Mouse (Mus musculus): ENCODE measurements around the gene Arhgap24. TPM values are rescaled to one million over a fixed set of nuclear protein-coding genes. Genes with fewer than 3 reads are reported as not detected.

Gene Arhgap24
- polyA plus RNA-seq, 1 experiment from 2014 or later: 14.8 TPM

- H3K27ac ChIP-seq (ENCODE audit: low read depth): no peak overlapping the region
- DNase-seq (ENCODE audit: low spot score): no peak
Measured at GRCm38 (mm10) chr5:102899680-102900215, 418.6 kb downstream of the Arhgap24 start.

GRCm38 (mm10) chr5:102901176-102901575 is 420.0 kb downstream of the Arhgap24 start:
- ATAC-seq (replicated peaks; ENCODE audit: low FRiP score, low TSS enrichment, low read depth) (no peak), DNase-seq (ENCODE audit: low spot score) (no peak)
- Histone ChIP-seq H3K36me3 (ENCODE audit: control insufficient read depth, insufficient read depth, low read length) (no peaks in the 10 kb centered on the region), H3K4me1 (replicated peaks; ENCODE audit: control insufficient read depth, insufficient read depth, low read length) (no peaks in the 10 kb centered on the region), H3K9ac (ENCODE audit: low read length) (no peak overlapping the region), H3K9me3 (ENCODE audit: control insufficient read depth, low read length) (no peaks in the 10 kb centered on the region), H3K27me3 (replicated peaks; ENCODE audit: control insufficient read depth, insufficient read depth, low read length) (no peaks in the 10 kb centered on the region), H3K27ac (ENCODE audit: low read depth) (no peak overlapping the region), H3K4me2 (ENCODE audit: low read length) (no peak overlapping the region), H3K4me3 (ENCODE audit: low read depth, low read length) (no peak overlapping the region)
- 81% methylated on average over 5 of the region's 5 CpGs for whole genome bisulfite sequencing

More at GRCm38 (mm10) chr5:102899680-102900215, 418.6 kb downstream of the Arhgap24 start:
- no peaks in the 10 kb centered on the region for H3K4me1 ChIP-seq (replicated peaks; ENCODE audit: control insufficient read depth, insufficient read depth, low read length)
- no peak overlapping the region for H3K4me2 ChIP-seq (ENCODE audit: low read length)
- ATAC-seq (replicated peaks; ENCODE audit: low FRiP score, low TSS enrichment, low read depth): no peak
- H3K27me3 ChIP-seq (replicated peaks; ENCODE audit: control insufficient read depth, insufficient read depth, low read length): no peaks in the 10 kb centered on the region
- no peaks in the 10 kb centered on the region for H3K36me3 ChIP-seq (ENCODE audit: control insufficient read depth, insufficient read depth, low read length)
- 77% methylated on average over 6 of the region's 6 CpGs for WGBS
- H3K9ac ChIP-seq (ENCODE audit: low read length): no peak overlapping the region
- no peak overlapping the region for H3K4me3 ChIP-seq (ENCODE audit: low read depth, low read length)
- H3K9me3 ChIP-seq (ENCODE audit: control insufficient read depth, low read length): no peaks in the 10 kb centered on the region

GRCm38 (mm10) chr5:102903487-102903886 is 422.3 kb downstream of the Arhgap24 start:
- H3K4me1 ChIP-seq (replicated peaks; ENCODE audit: control insufficient read depth, insufficient read depth, low read length): no peaks in the 10 kb centered on the region
- H3K4me3 ChIP-seq (ENCODE audit: low read depth, low read length): no peak overlapping the region
- H3K4me2 ChIP-seq (ENCODE audit: low read length): no peak overlapping the region
- no peaks in the 10 kb centered on the region for H3K27me3 ChIP-seq (replicated peaks; ENCODE audit: control insufficient read depth, insufficient read depth, low read length)
- H3K9ac ChIP-seq (ENCODE audit: low read length): no peak overlapping the region
- DNase-seq (ENCODE audit: low spot score) (no peak), ATAC-seq (replicated peaks; ENCODE audit: low FRiP score, low TSS enrichment, low read depth) (no peak)
- no peaks in the 10 kb centered on the region for H3K36me3 ChIP-seq (ENCODE audit: control insufficient read depth, insufficient read depth, low read length)
- H3K9me3 ChIP-seq (ENCODE audit: control insufficient read depth, low read length): no peaks in the 10 kb centered on the region
- WGBS: 93% methylated on average over 9 of the region's 9 CpGs
- no peak overlapping the region for H3K27ac ChIP-seq (ENCODE audit: low read depth)

GRCm38 (mm10) chr5:102904066-102904465 is 422.9 kb downstream of the Arhgap24 start:
- no peak overlapping the region for H3K4me3 ChIP-seq (ENCODE audit: low read depth, low read length)
- H3K27ac ChIP-seq (ENCODE audit: low read depth): no peak overlapping the region
- no peaks in the 10 kb centered on the region for H3K9me3 ChIP-seq (ENCODE audit: control insufficient read depth, low read length)
- no peaks in the 10 kb centered on the region for H3K27me3 ChIP-seq (replicated peaks; ENCODE audit: control insufficient read depth, insufficient read depth, low read length)
- H3K4me2 ChIP-seq (ENCODE audit: low read length): no peak overlapping the region
- H3K4me1 ChIP-seq (replicated peaks; ENCODE audit: control insufficient read depth, insufficient read depth, low read length): no peaks in the 10 kb centered on the region
- ATAC-seq (replicated peaks; ENCODE audit: low FRiP score, low TSS enrichment, low read depth) (no peak), DNase-seq (ENCODE audit: low spot score) (no peak)
- H3K36me3 ChIP-seq (ENCODE audit: control insufficient read depth, insufficient read depth, low read length): no peaks in the 10 kb centered on the region
- no peak overlapping the region for H3K9ac ChIP-seq (ENCODE audit: low read length)
- WGBS: 78% methylated on average over 12 of the region's 12 CpGs

GRCm38 (mm10) chr5:102905441-102906211 is 424.4 kb downstream of the Arhgap24 start:
- no peak for ATAC-seq (replicated peaks; ENCODE audit: low FRiP score, low TSS enrichment, low read depth)
- 49% methylated on average over 13 of the region's 13 CpGs for WGBS
- H3K9me3 ChIP-seq (ENCODE audit: control insufficient read depth, low read length): no peaks in the 10 kb centered on the region

GRCm38 (mm10) chr5:102920199-102920598 is 439.0 kb downstream of the Arhgap24 start:
- Histone ChIP-seq H3K4me1 (replicated peaks; ENCODE audit: control insufficient read depth, insufficient read depth, low read length) (no peaks in the 10 kb centered on the region), H3K36me3 (ENCODE audit: control insufficient read depth, insufficient read depth, low read length) (no peaks in the 10 kb centered on the region), H3K4me3 (ENCODE audit: low read depth, low read length) (no peak overlapping the region), H3K4me2 (ENCODE audit: low read length) (no peak overlapping the region), H3K9me3 (ENCODE audit: control insufficient read depth, low read length) (no peaks in the 10 kb centered on the region), H3K27me3 (replicated peaks; ENCODE audit: control insufficient read depth, insufficient read depth, low read length) (no peaks in the 10 kb centered on the region), H3K9ac (ENCODE audit: low read length) (no peak overlapping the region), H3K27ac (ENCODE audit: low read depth) (no peak overlapping the region)
- DNase-seq (ENCODE audit: low spot score) (no peak), ATAC-seq (replicated peaks; ENCODE audit: low FRiP score, low TSS enrichment, low read depth) (no peak)
- 71% methylated on average over 2 of the region's 2 CpGs for WGBS

More at GRCm38 (mm10) chr5:102905441-102906211, 424.4 kb downstream of the Arhgap24 start:
- H3K4me1 ChIP-seq (replicated peaks; ENCODE audit: control insufficient read depth, insufficient read depth, low read length): no peaks in the 10 kb centered on the region
- H3K36me3 ChIP-seq (ENCODE audit: control insufficient read depth, insufficient read depth, low read length): no peaks in the 10 kb centered on the region
- H3K9ac ChIP-seq (ENCODE audit: low read length): no peak overlapping the region
- H3K4me3 ChIP-seq (ENCODE audit: low read depth, low read length): no peak overlapping the region
- DNase-seq (ENCODE audit: low spot score): no peak
- H3K4me2 ChIP-seq (ENCODE audit: low read length): no peak overlapping the region
- H3K27me3 ChIP-seq (replicated peaks; ENCODE audit: control insufficient read depth, insufficient read depth, low read length): no peaks in the 10 kb centered on the region
- H3K27ac ChIP-seq (ENCODE audit: low read depth): no peak overlapping the region

GRCm38 (mm10) chr5:102926786-102927185 is 445.6 kb downstream of the Arhgap24 start:
- Histone ChIP-seq H3K4me1 (replicated peaks; ENCODE audit: control insufficient read depth, insufficient read depth, low read length) (no peaks in the 10 kb centered on the region), H3K27me3 (replicated peaks; ENCODE audit: control insufficient read depth, insufficient read depth, low read length) (no peaks in the 10 kb centered on the region), H3K9me3 (ENCODE audit: control insufficient read depth, low read length) (no peaks in the 10 kb centered on the region), H3K27ac (ENCODE audit: low read depth) (no peak overlapping the region), H3K4me3 (ENCODE audit: low read depth, low read length) (no peak overlapping the region), H3K36me3 (ENCODE audit: control insufficient read depth, insufficient read depth, low read length) (no peaks in the 10 kb centered on the region), H3K4me2 (ENCODE audit: low read length) (no peak overlapping the region), H3K9ac (ENCODE audit: low read length) (no peak overlapping the region)
- ATAC-seq (replicated peaks; ENCODE audit: low FRiP score, low TSS enrichment, low read depth) (no peak), DNase-seq (ENCODE audit: low spot score) (no peak)
- 79% methylated on average over 5 of the region's 5 CpGs for WGBS

GRCm38 (mm10) chr5:102930161-102930560 is 449.0 kb downstream of the Arhgap24 start:
- Histone ChIP-seq H3K4me3 (ENCODE audit: low read depth, low read length) (no peak overlapping the region), H3K36me3 (ENCODE audit: control insufficient read depth, insufficient read depth, low read length) (no peaks in the 10 kb centered on the region), H3K27me3 (replicated peaks; ENCODE audit: control insufficient read depth, insufficient read depth, low read length) (no peaks in the 10 kb centered on the region), H3K27ac (ENCODE audit: low read depth) (no peak overlapping the region), H3K9me3 (ENCODE audit: control insufficient read depth, low read length) (no peaks in the 10 kb centered on the region), H3K9ac (ENCODE audit: low read length) (no peak overlapping the region), H3K4me2 (ENCODE audit: low read length) (no peak overlapping the region), H3K4me1 (replicated peaks; ENCODE audit: control insufficient read depth, insufficient read depth, low read length) (no peaks in the 10 kb centered on the region)
- ATAC-seq (replicated peaks; ENCODE audit: low FRiP score, low TSS enrichment, low read depth): no peak
- WGBS: 55% methylated on average over 6 of the region's 6 CpGs
- DNase-seq (ENCODE audit: low spot score): no peak
